Mouse (Mus musculus) testis, postnatal 10 days (tissue): ENCODE results near the gene Palld.
A peak's percentile ranks its signal among the peaks of the same experiment; 100 is the strongest.

ENCODE experiments used
- DNase-seq: peaks from one replicate; pipeline ENCODE4 v3.0.0; 2021; ENCODE audit warnings: low spot score

Gene Palld

DNA sequence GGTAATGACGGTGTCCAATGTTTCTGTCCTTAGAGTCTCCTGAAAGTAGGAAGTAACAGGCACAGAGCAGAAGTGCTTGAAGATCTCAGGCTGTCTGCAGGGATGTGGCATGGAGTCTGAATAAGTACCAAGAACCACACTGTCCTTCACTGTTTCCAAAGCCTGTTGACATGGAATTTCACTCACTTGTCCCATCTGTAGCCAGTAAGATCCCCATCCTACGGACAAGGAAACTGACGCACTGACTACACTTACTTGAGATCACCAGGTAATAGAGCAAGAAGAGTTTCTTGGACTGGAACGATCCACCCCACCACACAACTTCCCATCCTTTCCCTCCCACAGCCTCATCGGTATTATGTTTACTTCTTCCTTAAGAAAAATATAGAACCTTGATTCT, 128.3 kb downstream of the Palld start:
- DNase-seq, result no peak

DNA sequence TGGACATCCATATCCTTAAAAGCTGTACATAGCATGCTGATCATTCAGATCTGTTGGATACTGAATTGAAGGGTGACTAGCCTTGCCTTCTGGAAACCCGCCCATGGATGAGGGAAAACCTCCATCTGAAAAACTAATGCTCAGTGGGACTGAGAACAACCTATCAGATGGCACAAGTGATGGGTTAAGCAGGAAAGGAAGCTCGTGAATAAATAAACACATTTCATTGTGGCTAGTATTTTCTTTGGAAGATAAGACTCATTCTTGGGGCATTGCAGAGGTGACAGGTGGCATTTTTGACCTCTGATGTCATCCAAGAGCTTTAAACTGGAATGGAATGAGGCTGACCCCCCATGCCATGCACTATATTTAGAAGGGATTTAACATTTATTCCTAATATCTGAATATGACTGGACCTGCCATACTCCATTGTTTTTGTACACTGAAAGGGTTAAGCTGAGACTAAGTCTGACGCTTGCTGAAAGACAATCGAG, 128.8 kb downstream of the Palld start:
- DNase-seq, result no peak

DNA sequence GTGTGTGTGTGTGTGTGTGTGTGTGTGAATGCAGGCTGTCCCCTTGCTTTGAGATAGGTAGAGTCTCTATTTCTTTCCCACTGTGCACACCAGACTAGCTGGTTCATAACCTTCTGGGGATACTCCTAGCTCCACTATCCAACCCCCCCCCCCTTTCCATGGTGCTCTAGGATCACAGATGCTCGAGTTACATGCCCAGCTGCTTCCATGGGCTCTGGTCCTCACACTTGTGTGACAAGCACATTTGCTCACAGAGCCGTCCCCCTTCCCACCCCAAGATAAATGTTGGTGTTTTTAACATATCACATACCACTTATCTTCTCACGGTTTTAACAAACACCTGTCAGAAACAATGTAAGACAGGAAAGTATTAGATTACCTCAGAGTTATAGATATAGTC, 131.2 kb downstream of the Palld start:
- DNase-seq, result no peak

DNA sequence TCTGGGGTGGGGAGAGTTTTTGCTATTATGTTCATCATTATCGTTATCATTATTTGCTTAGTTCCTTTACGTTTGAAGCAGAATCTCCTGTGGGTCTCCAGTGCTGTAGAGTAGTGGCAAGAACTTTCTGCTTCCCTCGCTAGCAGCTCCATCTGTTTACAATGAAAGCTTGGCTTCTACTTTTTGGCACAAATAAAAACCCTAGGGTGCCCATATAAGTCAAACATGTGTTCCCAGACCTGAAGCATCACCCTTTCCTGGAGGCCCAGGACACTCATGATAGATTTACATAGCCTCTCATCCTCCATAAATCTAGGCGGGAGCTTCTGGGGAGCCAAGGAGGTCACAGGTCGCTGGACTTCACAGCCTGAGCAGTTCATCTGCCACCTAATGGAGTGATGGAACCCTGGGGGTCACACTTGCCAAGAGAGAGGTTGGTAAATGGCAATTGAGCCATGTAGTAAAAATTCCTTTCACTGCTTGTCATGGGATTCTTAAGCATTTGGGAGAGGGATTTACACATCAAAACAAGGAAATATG, 133.1 kb downstream of the Palld start:
- DNase-seq, result no peak

DNA sequence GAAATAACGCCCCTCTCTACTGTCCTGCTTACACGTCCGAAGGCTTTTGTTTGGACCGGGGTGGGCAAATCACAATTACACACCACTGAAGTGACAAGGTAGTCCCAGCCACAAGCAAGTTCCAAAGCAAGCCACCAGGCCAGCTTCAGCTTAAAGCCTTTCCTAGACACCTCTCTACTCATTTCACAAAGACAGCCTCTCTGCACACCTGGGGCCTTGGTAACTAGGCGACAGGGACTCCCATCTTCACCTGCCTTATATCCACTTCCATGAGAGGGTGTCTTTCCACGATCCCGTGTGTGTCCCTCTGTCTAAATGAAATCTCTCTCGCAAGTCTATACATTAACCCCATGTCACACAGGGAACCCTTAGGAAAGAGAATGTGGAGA, 142.3 kb downstream of the Palld start:
- no peak for DNase-seq

DNA sequence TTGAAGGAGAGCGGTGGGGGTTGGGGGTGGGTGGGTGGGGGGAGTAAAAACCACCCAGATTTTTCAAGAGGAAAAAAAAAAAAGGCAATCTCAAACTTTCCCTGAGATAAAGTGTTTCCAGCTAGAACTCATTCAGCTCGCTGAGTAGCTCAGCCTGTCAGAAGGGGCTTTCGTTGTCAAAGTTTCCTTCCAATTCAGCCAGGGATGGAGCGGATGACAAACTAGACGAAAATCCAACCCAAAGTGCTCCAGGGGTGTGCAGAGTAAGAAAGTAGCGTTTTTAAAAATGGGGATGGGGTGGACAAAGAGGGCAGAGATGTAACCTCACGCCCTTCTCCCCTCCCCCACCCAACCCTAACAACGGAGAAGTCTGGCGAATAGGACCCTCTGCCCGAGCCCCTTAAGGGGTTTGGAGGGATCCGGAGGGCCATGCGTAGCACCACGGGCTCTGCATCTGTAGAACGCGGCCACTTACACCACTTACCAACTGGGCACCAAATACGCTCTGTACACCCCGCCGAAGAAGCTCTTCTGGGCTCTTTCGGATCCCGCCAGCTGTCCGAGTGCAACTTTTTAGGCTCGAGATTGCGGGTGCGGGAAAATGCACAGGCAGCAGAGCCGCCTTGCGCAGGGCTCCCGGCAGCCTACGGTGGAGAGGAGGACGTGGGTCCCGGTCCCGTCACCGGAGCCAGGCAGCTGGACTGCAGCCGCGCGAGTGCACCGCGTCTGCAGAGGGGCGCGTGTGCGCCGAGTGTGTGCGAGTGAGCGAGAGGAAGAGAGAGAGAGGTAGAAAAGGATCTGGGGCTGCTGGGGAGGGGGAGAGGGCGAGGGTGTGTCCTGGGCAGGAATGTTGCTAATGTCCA, 142.9 kb downstream of the Palld start:
- peak; percentile 58 for DNase-seq

DNA sequence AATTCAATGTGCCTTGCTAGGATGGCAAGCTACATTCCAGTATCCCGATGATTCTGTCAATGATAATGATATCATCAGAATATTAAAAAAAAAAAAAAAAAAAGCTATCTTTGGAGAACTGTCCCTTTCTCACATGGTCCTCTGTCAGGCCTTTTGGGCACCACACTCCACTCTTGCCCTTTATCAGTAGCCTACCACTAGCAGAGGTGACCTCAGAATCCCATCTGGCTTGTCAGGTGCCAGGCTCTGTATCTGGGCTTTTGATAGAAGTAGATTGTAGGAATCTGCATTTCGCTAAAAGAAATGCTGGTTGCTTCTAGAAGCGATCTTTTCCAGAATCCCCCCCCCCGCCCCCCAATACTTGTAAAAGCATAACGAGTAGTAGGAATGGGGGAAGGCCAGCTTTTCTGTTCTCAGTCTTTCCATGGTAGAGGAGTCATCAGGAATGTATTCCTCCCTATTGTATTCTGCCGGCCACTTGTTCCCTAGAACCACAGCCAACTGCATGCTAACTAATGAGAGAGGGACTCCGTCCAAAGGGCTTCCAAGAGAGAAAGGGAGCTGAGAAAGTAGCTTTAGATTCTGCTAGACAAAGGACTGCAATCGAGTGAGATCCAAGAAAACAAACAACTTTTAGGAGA, 143.7 kb downstream of the Palld start:
- no peak for DNase-seq

DNA sequence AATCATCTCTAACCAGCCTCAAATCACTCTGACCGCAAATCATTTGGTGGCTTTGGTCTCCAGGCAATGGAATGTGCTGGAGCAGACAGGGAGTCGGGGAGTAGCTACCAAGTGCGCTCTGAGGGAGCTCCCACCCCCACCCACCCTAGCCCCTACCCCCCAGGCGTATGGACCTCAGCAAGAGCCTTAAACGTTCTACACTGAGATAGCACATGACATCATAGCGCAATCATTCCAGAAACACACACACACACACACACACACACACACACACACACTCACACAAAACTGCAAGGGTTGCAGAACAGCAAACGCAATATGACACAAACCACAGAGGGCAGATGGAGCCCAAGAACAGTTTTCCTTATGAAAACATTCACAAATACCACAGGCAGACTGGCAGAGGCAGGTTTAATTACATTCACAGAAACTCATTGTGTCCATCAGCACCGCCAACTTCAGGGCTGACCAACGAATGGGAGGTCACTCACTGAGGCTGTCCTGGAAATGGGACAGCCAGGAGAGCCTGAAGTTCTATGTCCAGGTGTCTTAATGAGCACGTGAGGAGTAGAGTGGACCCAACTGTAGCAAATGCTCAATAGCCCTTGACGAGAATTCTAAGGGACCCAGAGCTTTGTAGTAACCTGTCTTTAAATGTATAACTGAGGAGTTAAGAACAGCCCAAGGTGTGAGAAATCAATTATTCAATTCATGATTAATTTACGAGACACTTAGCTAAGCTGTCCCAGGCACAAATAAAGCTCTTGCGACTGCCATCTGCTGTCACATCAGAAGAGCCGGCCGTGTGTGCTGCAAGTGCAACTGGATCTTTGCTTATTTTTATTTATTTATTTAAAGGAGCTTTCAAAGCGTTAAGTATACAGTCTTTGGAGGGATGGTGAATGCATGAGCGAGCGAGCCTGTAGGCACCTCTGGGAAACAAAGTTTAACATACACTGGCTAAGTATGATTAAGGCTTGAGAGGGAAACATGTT, 145.2 kb downstream of the Palld start:
- no peak for DNase-seq

DNA sequence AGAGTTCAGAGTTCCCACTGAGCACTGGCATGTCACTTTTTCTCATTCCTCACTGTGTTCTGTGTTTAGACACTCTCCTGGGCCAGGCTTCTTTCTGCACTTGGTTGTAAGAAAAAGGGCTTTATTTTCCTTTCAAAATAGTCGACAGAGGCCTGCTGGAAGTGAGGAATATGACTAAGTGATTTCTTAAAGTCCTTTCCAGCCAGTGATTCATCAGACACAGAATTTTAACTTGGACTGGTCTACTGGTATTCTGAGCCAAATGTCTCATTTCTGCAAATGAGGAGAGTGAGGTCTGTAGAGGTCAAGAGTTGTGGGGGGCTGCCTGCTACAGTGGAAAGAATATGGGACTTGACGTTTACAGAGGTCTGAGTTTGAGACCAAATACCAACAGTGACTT, 147.3 kb downstream of the Palld start:
- no peak for DNase-seq

DNA sequence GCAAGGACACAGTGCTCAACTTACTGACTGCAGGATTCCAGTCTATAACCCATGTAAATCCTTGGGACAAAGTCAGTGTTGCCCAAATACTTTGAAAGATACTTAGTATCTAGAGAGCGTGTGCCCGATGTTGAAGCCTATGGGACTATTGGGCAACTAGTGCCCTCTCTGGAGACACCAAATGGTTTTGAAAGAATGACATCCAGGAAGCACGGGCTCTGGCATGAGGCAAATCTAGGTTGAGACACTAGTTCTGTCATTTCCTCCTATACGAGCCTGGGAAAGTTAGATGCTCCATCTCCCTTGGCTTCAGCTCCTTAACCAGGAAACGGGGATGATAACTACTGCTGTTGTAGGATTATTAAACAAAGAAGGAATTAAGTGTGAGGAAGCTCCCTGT, 155.4 kb downstream of the Palld start:
- no peak for DNase-seq

DNA sequence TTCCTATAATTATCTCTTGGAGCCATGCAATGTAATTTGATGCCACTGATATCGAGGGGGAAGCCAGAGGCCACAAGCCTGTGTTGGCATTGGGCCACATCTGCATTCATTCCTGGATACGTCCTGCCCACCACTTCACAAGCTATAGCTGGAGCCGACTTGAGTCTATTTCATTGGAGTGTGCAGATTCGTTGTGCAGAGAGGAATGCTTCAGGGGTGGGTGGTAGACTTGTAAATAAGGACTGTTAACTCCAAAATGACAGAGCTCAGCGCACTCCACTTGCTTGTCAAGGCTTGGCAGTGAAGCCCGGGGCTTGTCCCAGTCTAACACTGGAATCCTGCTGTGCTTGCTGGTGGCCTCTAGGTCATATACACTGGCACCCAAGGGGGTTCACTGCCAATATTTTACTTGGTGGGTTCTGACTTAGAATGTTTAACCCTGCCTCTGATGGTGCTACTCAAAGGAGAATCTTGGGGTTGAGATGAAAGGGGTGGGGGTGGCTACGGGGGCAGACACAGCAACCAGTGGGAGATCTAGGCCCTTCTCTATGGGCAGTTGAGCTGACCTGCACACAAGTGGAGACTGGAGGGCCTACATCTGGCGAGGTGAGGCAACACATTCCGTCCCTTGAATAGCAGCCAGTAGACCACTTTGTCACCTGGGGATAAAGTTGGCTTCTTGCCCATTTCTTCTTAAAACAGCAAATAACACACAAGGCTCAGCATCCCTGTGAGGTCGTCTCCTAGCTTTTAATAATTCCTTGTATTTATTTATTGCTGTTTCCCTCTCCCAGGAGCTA, 157.1 kb downstream of the Palld start:
- DNase-seq, result no peak

DNA sequence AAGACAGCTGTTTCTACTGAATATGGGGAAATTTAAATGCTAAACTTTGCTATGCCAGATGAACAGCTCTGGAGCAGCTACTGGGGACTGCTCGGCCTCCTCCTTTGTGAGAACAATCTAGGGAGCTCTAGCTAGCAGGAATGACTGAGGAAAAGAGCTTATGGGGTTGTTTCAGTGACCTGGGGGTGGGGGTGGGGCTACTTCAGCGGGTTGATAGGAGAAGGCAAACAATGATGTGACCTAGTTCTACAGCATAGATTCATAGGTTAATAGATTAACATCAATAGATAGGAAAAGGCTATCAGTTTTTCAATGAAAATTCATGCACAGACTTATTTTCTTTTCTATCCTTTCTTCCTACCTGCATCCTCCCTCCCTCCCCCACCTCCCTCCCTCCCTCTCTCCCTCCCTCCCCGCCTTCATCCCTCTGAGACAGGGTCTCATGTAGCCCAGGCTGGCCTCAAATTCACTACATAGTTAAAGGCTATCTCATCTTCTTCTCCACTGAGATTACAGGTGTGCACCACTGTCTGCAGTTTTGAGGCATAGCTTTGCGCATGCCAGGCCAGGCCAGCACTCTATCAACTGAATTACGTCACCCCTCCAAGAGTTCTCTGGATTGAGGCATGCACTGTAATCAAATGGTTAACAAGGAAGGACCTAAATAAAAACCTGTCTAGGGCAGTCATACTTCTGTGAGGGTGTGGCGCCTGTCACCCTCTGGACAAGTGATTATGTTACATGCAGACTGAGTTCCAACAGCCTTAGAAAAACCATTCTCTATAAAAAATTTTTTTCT, 158.5 kb downstream of the Palld start:
- no peak for DNase-seq

DNA sequence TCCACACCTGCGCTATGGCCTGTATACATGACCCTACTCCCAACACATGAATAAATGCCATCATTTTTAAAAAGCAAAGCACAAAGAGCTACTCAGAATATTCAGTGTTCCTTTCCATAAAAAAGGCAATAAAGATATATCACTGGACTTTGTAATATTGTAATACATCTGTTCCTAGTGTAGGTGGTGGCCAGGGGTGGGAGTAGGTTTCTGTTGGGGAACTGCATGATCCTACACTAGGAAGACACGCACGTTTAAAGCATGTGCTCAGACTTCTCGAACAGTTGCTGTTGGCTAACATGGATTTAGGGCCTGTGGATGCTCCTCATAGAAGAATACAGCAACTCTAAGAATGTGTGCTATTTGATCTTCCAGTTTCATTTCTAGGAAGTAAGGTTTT, 165.0 kb downstream of the Palld start:
- no peak for DNase-seq

DNA sequence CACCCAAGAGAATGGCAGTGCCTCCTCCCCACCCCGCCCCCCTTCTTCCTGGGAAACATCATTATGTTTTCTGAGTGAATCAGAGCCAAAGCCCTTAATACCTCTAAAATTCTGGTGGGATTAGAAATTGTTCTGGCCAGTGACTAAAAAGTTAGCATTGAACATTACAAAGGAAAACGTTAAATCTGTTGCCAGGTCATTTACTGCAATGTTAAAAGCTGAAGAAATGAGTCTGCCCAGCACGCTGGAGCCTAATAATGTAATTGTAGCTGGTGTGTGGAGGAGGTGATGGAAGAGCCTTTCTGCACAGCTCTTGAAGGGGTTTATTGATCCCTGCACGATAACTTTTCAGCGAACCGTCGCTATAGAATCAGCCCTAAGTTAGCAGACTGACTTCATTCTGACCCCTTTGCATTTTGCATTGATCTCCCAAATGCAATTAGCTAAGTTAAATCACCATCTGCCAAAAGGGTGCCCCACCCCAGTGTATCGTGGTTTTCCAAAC, 165.7 kb downstream of the Palld start:
- DNase-seq, result no peak

DNA sequence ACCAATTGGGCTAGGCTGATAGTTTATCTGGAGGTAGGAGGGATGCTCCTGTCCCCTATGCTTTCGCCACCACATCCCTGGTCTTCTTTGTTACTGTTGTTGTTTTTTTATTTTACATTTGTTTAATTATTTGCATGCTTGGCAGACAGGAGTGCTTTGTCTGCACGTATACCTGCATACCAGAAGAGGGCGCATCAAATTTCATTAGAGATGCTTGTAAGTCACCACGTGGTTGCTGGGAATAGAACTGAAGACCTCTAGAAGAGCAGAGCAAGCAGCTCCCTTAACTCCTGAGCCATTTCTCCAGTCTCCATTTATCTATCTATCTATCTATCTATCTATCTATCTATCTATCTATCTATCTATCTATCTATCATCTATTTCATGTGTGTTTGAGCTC, 166.4 kb downstream of the Palld start:
- DNase-seq, result no peak

DNA sequence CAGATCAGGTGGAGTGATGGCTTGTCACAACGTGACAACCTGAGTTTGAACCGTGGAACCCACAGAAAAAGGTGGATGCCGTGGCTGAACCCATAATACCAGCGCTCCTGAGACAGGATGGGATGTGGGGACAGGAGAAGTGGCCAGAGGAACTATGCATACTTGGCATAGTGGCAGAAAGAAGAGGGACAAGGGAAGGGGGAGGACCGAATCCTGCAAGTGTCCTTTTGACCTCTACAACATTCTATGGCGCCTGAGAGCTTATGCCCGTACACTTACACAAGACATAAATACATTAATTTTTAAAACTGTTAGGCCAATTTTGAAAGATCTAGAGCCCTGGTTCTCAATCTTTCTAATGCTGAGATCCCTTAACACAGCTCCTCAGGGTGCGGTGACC, 168.3 kb downstream of the Palld start:
- DNase-seq, result no peak

DNA sequence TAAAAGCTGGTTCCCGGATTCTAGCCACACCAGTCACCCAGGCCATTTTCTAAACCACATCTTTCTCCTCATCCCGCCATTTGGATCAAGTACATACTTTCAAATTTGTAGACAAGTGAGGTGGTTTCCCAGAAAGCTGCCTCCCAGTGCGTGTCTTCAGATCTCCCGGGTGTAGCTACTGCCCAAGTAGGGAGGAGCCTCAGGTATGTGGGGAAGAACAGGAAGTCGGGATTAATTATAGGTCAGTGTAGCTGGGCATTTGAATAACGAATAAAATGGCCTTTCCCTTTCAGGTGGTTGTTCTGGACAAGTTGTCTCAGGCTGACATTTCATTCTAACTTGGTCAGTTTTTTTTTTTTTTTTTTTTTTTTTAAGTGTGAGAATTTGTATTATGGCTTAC, 170.3 kb downstream of the Palld start:
- DNase-seq, result no peak

DNA sequence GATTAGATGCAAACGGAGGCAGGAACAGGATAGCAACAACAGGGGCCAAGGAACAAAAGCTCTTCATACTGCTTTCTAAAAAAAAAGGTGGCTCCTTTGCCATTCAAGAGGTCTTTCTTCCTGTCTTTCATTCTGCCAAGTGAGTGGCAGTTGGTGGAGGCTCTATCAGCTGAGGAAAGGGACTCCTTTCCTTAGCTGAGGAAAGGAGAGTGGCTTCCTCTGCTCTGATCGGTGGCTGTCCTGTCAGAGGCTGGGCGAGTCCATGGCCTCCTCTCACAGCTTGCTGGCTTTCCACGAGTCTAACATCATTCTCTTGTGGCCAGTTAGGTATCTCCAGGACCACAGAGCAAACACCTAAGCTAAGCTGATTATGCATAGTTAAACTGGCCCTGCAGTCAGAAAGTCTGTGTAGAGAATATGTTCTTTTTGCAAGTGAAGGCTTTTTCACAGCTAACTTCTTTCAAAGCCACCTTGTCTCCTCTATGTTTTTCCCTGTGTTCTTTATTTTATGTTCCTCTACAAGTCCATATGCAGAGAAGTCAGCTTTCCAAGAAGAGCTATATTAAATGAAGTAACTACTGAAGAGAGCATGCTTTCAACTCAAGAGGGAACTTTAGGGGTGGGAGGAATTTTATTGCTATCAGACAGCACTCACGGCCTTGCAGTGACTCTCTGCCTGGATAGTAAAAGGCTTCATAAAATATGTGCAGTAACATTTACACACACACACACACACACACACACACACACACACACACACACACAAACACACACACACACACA, 171.0 kb downstream of the Palld start:
- DNase-seq, result no peak

DNA sequence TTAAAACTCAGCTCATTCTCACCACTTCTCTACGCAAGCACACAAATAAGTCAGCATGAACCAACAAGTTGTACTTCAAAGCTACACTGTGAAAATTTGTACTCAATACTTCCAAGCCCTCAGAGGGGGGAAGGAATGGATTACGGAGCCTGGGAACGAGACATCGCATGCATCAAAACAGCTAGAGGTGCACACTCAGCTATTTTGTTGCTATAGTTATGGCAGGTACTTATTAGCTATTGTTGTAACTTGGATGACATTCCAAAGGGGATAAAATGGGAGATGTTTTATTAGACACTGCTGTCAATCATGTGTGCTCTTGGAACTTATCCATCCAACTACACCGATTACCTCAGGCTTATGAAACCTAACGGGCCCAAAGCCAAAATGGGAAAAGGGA, 171.8 kb downstream of the Palld start:
- no peak for DNase-seq
